Mouse (Mus musculus): ENCODE measurements around the gene Rbfox2.

DNA sequence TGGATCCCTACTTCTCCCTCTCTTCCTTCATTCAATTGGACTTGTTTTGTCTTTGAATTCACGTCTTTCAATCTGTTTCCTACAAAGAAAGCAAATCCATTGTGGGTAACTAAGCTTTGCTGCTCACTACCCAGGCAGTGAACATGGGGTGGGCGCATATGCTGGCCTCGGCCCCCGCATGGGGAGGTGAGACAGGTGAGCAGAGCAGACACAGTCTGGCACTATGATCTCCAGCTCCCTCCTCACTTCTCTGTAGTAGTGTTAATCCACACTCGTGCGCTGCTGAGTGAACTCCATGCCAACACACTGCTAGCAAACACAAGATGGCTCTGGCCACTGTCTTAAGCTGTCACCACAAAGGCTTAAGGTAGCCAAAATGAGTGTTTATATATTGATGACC, 209.4 kb downstream of the Rbfox2 start:
- no peak for TF ChIP-seq CTCF (IDR thresholded peaks at IDR 0.05; ENCODE audit: low read depth, low read length)
- no peak for TF ChIP-seq POLR2AphosphoS5 (IDR thresholded peaks at IDR 0.05; ENCODE audit: insufficient replicate concordance, low read depth, low read length)
- no peak for TF ChIP-seq GATA2 (IDR thresholded peaks at IDR 0.05; ENCODE audit: borderline replicate concordance, low read depth, low read length)

Measured in G1E (cell line).